Mouse (Mus musculus): ENCODE results near the gene St14. TPM values are rescaled to one million over a fixed set of nuclear protein-coding genes. Genes with fewer than 3 reads are reported as not detected.
A peak's percentile ranks its signal among the peaks of the same experiment; 100 is the strongest.

St14 gene
- 44.3 and 122 TPM in 2 replicates for total RNA-seq (2012; rRNA removed)

GRCm38 (mm10) chr9:31131205-31131968 is at the start of gene St14:
Gene St14, minus strand, starts transcription at chr9:31131853.
- Histone ChIP-seq H3K9me3 (ENCODE audit: control insufficient read depth, insufficient read depth, low read depth, low read length) (no peaks in the 10 kb centered on the region), H3K4me3 (ENCODE audit: insufficient read depth in 1 of 2, low read depth in 1 of 2, low read length in 2 of 2, poor library complexity in 1 of 2, severe bottlenecking in 1 of 2) (peak within 1 kb of the TSS; percentile 80 to 87), H3K27ac (ENCODE audit: insufficient read depth, low read depth, low read length, poor library complexity, severe bottlenecking) (no peak within 1 kb of the TSS), H3K9ac (ENCODE audit: insufficient read depth, low read depth, low read length, poor library complexity, severe bottlenecking) (peak within 1 kb of the TSS; percentile 87), H3K4me1 (ENCODE audit: control insufficient read depth in 2 of 2, insufficient read depth in 2 of 2, low read length in 2 of 2, poor library complexity in 1 of 2) (peaks cover 0 to 3% of the 10 kb centered on the region in 2 experiments; a peak in 1 of 4 replicates), H3K36me3 (ENCODE audit: control insufficient read depth, insufficient read depth, low read length, poor library complexity, severe bottlenecking) (0 out of 2 replicates have a peak, but pooled peaks cover 4% of the 10 kb centered on the region)
- TF ChIP-seq HCFC1 (IDR thresholded peaks at IDR 0.05; ENCODE audit: borderline replicate concordance, insufficient read depth, low read length) (no peak), MAFK (IDR thresholded peaks at IDR 0.05; ENCODE audit: insufficient read depth, low read depth, low read length) (no peak), CHD2 (IDR thresholded peaks at IDR 0.05; ENCODE audit: low read depth, low read length) (no peak)
- in situ Hi-C loops (cut with MboI; ENCODE audit: low sequenced_read_pairs in 2 of 2, unreplicated experiment in 2 of 2), result no loop called here
- DNase-seq (ENCODE audit: low read depth, low spot score), result no peak

DNA sequence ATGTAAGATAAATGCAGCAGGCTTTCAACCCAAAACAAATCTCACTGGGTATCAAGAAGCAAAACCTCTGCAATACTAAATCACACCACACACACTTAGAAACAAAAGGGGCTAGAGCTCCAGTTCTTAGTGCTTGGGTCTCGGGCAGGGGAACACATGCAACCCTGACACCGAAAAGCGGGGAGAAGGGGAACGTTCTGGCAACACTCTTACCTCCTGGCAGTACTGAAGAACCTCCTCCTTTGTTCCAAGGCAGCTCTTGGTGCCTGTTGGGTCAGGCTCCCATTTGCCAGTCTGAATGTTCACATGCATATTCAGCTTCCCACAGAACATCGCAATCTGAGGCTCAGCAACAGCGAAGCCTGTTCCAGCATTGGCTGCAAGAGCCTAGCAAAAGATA is 46.0 kb upstream of the St14 start:
- H3K9ac ChIP-seq (ENCODE audit: insufficient read depth, low read depth, low read length, poor library complexity, severe bottlenecking), result no peak overlapping the region
- in situ Hi-C loops (cut with MboI; ENCODE audit: low sequenced_read_pairs in 2 of 2, unreplicated experiment in 2 of 2), result no loop called here
- H3K36me3 ChIP-seq (ENCODE audit: control insufficient read depth, insufficient read depth, low read length, poor library complexity, severe bottlenecking), result peaks cover 10% of the 10 kb centered on the region; the same call in 1 of the 2 replicates
- no peaks in the 10 kb centered on the region for H3K9me3 ChIP-seq (ENCODE audit: control insufficient read depth, insufficient read depth, low read depth, low read length)
- H3K4me1 ChIP-seq (ENCODE audit: control insufficient read depth in 2 of 2, insufficient read depth in 2 of 2, low read length in 2 of 2, poor library complexity in 1 of 2), result no peaks in the 10 kb centered on the region
- no peak overlapping the region for H3K4me3 ChIP-seq (ENCODE audit: insufficient read depth in 1 of 2, low read depth in 1 of 2, low read length in 2 of 2, poor library complexity in 1 of 2, severe bottlenecking in 1 of 2)
- DNase-seq (ENCODE audit: low read depth, low spot score), result no peak
- H3K27ac ChIP-seq (ENCODE audit: insufficient read depth, low read depth, low read length, poor library complexity, severe bottlenecking), result no peak overlapping the region
- TF ChIP-seq ZC3H11A (IDR thresholded peaks at IDR 0.05; ENCODE audit: borderline replicate concordance, low read depth, low read length) (no peak), MAFK (IDR thresholded peaks at IDR 0.05; ENCODE audit: insufficient read depth, low read depth, low read length) (no peak), HCFC1 (IDR thresholded peaks at IDR 0.05; ENCODE audit: borderline replicate concordance, insufficient read depth, low read length) (no peak), ZNF384 (IDR thresholded peaks at IDR 0.05; ENCODE audit: low read depth, low read length) (no peak), CHD2 (IDR thresholded peaks at IDR 0.05; ENCODE audit: low read depth, low read length) (no peak)

- H3K4me3 ChIP-seq (ENCODE audit: insufficient read depth in 1 of 2, low read depth in 1 of 2, low read length in 2 of 2, poor library complexity in 1 of 2, severe bottlenecking in 1 of 2), result no peak overlapping the region
- no peak overlapping the region for H3K9ac ChIP-seq (ENCODE audit: insufficient read depth, low read depth, low read length, poor library complexity, severe bottlenecking)
- TF ChIP-seq CHD2 (IDR thresholded peaks at IDR 0.05; ENCODE audit: low read depth, low read length) (no peak), ZNF384 (IDR thresholded peaks at IDR 0.05; ENCODE audit: low read depth, low read length) (no peak), MAFK (IDR thresholded peaks at IDR 0.05; ENCODE audit: insufficient read depth, low read depth, low read length) (no peak), ZC3H11A (IDR thresholded peaks at IDR 0.05; ENCODE audit: borderline replicate concordance, low read depth, low read length) (no peak), HCFC1 (IDR thresholded peaks at IDR 0.05; ENCODE audit: borderline replicate concordance, insufficient read depth, low read length) (no peak)
- H3K27ac ChIP-seq (ENCODE audit: insufficient read depth, low read depth, low read length, poor library complexity, severe bottlenecking), result no peak overlapping the region
- in situ Hi-C loops (cut with MboI; ENCODE audit: low sequenced_read_pairs in 2 of 2, unreplicated experiment in 2 of 2), result no loop called here
- no peaks in the 10 kb centered on the region for H3K9me3 ChIP-seq (ENCODE audit: control insufficient read depth, insufficient read depth, low read depth, low read length)
- no peak for DNase-seq (ENCODE audit: low read depth, low spot score)
- no peaks in the 10 kb centered on the region for H3K4me1 ChIP-seq (ENCODE audit: control insufficient read depth in 2 of 2, insufficient read depth in 2 of 2, low read length in 2 of 2, poor library complexity in 1 of 2)
- H3K36me3 ChIP-seq (ENCODE audit: control insufficient read depth, insufficient read depth, low read length, poor library complexity, severe bottlenecking), result peaks cover 10% of the 10 kb centered on the region; the same call in 1 of the 2 replicates
These were observed 44.9 kb upstream of the St14 start for GRCm38 (mm10) chr9:31176379-31177130.

DNA sequence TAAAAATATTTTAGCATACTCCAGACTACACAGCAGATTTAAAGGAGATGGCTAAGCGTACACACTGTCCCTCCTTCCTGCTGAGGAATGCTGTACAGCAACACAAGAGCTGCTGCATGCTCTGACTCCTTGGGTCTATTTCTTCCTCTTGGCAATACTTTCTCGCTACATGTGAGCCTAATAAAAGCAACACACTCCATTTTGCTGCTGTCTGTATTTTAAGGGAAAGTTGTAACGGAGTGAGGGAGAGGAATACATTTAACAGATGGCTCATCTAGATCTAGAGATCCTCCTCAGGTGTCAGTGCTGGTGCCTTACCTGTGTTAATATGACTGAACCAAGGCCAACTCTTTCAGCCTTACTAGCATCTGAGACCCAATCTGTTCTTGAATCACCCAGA is 44.3 kb upstream of the St14 start:
- Histone ChIP-seq H3K36me3 (ENCODE audit: control insufficient read depth, insufficient read depth, low read length, poor library complexity, severe bottlenecking) (peaks cover 10% of the 10 kb centered on the region; the same call in 1 of the 2 replicates), H3K27ac (ENCODE audit: insufficient read depth, low read depth, low read length, poor library complexity, severe bottlenecking) (no peak overlapping the region), H3K9ac (ENCODE audit: insufficient read depth, low read depth, low read length, poor library complexity, severe bottlenecking) (no peak overlapping the region), H3K4me3 (ENCODE audit: insufficient read depth in 1 of 2, low read depth in 1 of 2, low read length in 2 of 2, poor library complexity in 1 of 2, severe bottlenecking in 1 of 2) (no peak overlapping the region), H3K4me1 (ENCODE audit: control insufficient read depth in 2 of 2, insufficient read depth in 2 of 2, low read length in 2 of 2, poor library complexity in 1 of 2) (no peaks in the 10 kb centered on the region), H3K9me3 (ENCODE audit: control insufficient read depth, insufficient read depth, low read depth, low read length) (no peaks in the 10 kb centered on the region)
- TF ChIP-seq CHD2 (IDR thresholded peaks at IDR 0.05; ENCODE audit: low read depth, low read length) (no peak), HCFC1 (IDR thresholded peaks at IDR 0.05; ENCODE audit: borderline replicate concordance, insufficient read depth, low read length) (no peak), ZC3H11A (IDR thresholded peaks at IDR 0.05; ENCODE audit: borderline replicate concordance, low read depth, low read length) (no peak), MAFK (IDR thresholded peaks at IDR 0.05; ENCODE audit: insufficient read depth, low read depth, low read length) (no peak), ZNF384 (IDR thresholded peaks at IDR 0.05; ENCODE audit: low read depth, low read length) (no peak)
- in situ Hi-C loops (cut with MboI; ENCODE audit: low sequenced_read_pairs in 2 of 2, unreplicated experiment in 2 of 2), result no loop called here
- DNase-seq (ENCODE audit: low read depth, low spot score), result no peak
